Mouse (Mus musculus) bone marrow, adult 2 months (tissue): ENCODE data around the gene Nop58.

Experiments
- CTCF ChIP-seq: fragments of 200-500 bp; IDR thresholded peaks from 2 replicates; pipeline ENCODE4 v1.5.1; 2011; ENCODE audit warnings: low read length, control low read depth; ENCODE audit not compliant: control insufficient read depth, insufficient read depth
- POLR2A ChIP-seq: fragments of 200-500 bp; IDR thresholded peaks from 2 replicates; pipeline ENCODE4 v1.6.1; 2011; ENCODE audit warnings: low read depth, mild to moderate bottlenecking, control low read depth, low read length, borderline replicate concordance; ENCODE audit not compliant: control insufficient read depth

DNA sequence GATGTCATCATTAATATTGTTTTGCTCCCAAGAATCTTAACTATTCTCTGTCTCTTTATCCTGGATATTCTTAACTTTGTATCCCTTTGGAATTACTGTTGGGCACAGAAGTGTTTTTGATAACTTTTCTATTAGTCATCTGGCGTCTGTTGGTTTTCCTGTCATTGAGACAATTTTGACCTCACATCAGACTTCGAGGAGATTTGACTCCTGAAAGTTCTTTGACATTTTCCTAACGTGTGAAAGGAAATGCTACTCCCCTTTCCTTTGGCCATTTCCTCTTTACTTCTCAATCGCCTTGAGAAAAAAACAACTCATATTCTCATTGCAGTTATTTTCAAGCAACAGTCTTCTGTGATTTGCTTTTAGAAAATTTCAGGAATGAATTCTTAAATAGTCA, 80.5 kb downstream of the Nop58 start:
- TF ChIP-seq CTCF (no peak), POLR2A (no peak)
